Mouse (Mus musculus) forebrain, embryonic 12.5 days (tissue): ENCODE data around the gene Sap30bp. TPM values are rescaled to one million over a fixed set of nuclear protein-coding genes. Genes with fewer than 3 reads are reported as not detected.

ENCODE experiments used
- ATAC-seq: fragments of 200-750 bp; cut with Nextera tagmentation; 2 replicates; pipeline ENCODE4 v1.8.0; 2017; ENCODE audit warnings: moderate TSS enrichment; ENCODE audit not compliant: low FRiP score
- H3K27ac ChIP-seq: fragments of 300-500 bp; sonication (generic); 2 replicates; pipeline ENCODE4 v1.5.1; 2016; ENCODE audit warnings: mild to moderate bottlenecking
- H3K27me3 ChIP-seq: fragments of 300-500 bp; sonication (generic); 2 replicates; pipeline ENCODE4 v1.6.1; 2016; ENCODE audit warnings: mild to moderate bottlenecking
- H3K36me3 ChIP-seq: fragments of 300-500 bp; sonication (generic); replicated peaks from 2 replicates; pipeline ENCODE4 v1.6.1; 2016; ENCODE audit warnings: mild to moderate bottlenecking
- H3K4me1 ChIP-seq: fragments of 300-500 bp; sonication (generic); 2 replicates; pipeline ENCODE4 v1.6.1; 2016
- H3K4me2 ChIP-seq: fragments of 300-500 bp; sonication (generic); 2 replicates; pipeline ENCODE4 v1.6.1; 2016; ENCODE audit warnings: mild to moderate bottlenecking, moderate library complexity
- H3K4me3 ChIP-seq: fragments of 300-500 bp; sonication (generic); replicated peaks from 2 replicates; pipeline ENCODE4 v1.5.1; 2016; ENCODE audit warnings: mild to moderate bottlenecking
- H3K9ac ChIP-seq: fragments of 300-500 bp; sonication (generic); 2 replicates; pipeline ENCODE4 v1.6.1; 2016; ENCODE audit warnings: mild to moderate bottlenecking
- H3K9me3 ChIP-seq: fragments of 300-500 bp; sonication (generic); 2 replicates; pipeline ENCODE4 v1.6.1; 2016
- WGBS: fragments of 180-500 bp; shearing (Covaris S2); methylation state at CpG from one replicate; pipeline ENCODE4 v1.1.7; 2016; 5-methylcytosine and 5-hydroxymethylcytosine counted together
- polyA plus RNA-seq: library from polyadenylated mRNA; unstranded; fragments of >200 nt; fragmentation: Nextera tagmentation; extraction: Ambion mirVana; gene quantifications from 2 replicates; pipeline ENCODE4 v1.2.1, GENCODE M21; 2016

Sap30bp gene
- polyA plus RNA-seq, 1 experiment from 2014 or later = 56.8 TPM

DNA sequence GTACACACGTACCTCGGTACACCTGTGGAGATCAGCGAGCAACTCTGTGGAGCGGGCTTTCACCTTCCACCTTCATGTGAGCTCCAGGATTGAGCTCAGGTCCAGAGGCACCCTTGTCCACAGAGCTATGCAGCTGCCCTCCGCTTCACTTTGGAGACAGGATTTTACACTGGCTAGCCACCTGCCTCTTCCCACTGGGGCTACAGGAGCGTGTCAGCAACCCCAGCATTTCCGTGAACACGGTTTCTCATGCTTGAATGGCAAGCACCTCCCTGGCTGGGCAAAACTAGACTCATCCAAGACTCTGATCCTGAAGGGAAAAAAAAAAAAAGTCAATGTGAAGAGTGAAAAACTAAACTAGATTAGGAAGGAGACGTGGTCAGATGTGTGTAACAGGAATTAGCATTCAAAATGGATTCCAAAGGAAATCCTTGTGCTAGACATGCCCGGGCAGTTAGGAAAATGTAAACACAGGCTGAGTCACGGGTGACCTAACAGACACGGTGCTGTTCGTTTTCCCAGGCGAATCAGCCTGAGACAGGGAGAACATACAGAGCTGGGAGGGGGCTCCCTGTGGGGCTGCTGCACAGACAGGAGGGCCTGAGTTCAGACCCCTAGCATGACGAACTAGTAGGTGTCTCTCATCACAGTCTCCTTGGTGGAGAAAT is 37.1 kb downstream of the Sap30bp start:
- no peak for ATAC-seq
- Histone ChIP-seq H3K36me3 (peaks cover 21% of the 10 kb centered on the region), H3K4me1 (peaks cover 9% of the 10 kb centered on the region), H3K9ac (no peak overlapping the region), H3K27me3 (peaks cover 21% of the 10 kb centered on the region), H3K9me3 (no peaks in the 10 kb centered on the region), H3K4me3 (no peak overlapping the region), H3K27ac (no peak overlapping the region), H3K4me2 (no peak overlapping the region)
- WGBS = 77% methylated on average over 15 of the region's 15 CpGs

DNA sequence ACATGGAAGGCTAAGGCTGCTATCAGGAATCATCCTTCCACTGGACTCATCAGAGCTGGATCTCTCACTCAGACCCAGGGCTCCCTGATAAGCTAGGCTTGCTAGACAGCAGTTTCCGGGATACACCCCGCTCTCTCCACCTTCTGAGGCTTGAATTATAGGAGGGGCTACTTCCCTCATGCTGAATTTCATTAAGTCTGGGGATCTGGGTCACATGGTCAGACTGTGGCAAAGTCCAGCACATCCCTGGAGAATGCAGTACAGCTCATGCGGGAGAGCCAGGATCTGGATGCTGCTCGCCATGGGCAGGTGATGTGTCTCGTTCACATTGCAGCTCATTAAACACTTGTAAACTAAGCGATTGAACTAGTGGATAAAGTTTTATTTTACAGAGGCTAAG is 37.9 kb downstream of the Sap30bp start:
- 78% methylated on average over 6 of the region's 6 CpGs for WGBS
- Histone ChIP-seq H3K9me3 (no peaks in the 10 kb centered on the region), H3K27ac (no peak overlapping the region), H3K4me3 (no peak overlapping the region), H3K4me2 (no peak overlapping the region), H3K9ac (no peak overlapping the region), H3K4me1 (peaks cover 9% of the 10 kb centered on the region), H3K27me3 (peaks cover 30% of the 10 kb centered on the region), H3K36me3 (peaks cover 12% of the 10 kb centered on the region)
- no peak for ATAC-seq

- H3K27ac ChIP-seq = no peak within 1 kb of the TSS
- no peaks in the 10 kb centered on the region for H3K36me3 ChIP-seq
- 11% methylated on average over 55 of the region's 58 CpGs for WGBS
- H3K9me3 ChIP-seq = no peaks in the 10 kb centered on the region
- H3K4me3 ChIP-seq = peak within 1 kb of the TSS; percentile 49
- no peak for ATAC-seq
- H3K4me1 ChIP-seq = peaks cover 9% of the 10 kb centered on the region
- H3K27me3 ChIP-seq = peaks cover 56% of the 10 kb centered on the region
- peak within 1 kb of the TSS; percentile 69 for H3K4me2 ChIP-seq
- H3K9ac ChIP-seq = peak within 1 kb of the TSS; percentile 49
These were observed 41.4 kb downstream of the Sap30bp start, which contains the start of gene Itgb4 for GRCm38 (mm10) chr11:115974309-115975082. Gene Itgb4 (plus strand): TSS chr11:115974709.

GRCm38 (mm10) chr11:115975083-115975420 is 42.0 kb downstream of the Sap30bp start:
- Histone ChIP-seq H3K4me3 (peak overlapping the region; percentile 49), H3K27ac (no peak overlapping the region), H3K4me1 (peaks cover 9% of the 10 kb centered on the region), H3K9me3 (no peaks in the 10 kb centered on the region), H3K9ac (peak overlapping the region; percentile 49), H3K36me3 (no peaks in the 10 kb centered on the region), H3K4me2 (peak overlapping the region; percentile 69), H3K27me3 (peaks cover 60% of the 10 kb centered on the region)
- ATAC-seq = no peak
- 2% methylated on average over 18 of the region's 18 CpGs for WGBS

- H3K9ac ChIP-seq = peak overlapping the region; percentile 49; the same call in 1 of the 2 replicates
These were observed 42.5 kb downstream of the Sap30bp start for GRCm38 (mm10) chr11:115975544-115975943.

DNA sequence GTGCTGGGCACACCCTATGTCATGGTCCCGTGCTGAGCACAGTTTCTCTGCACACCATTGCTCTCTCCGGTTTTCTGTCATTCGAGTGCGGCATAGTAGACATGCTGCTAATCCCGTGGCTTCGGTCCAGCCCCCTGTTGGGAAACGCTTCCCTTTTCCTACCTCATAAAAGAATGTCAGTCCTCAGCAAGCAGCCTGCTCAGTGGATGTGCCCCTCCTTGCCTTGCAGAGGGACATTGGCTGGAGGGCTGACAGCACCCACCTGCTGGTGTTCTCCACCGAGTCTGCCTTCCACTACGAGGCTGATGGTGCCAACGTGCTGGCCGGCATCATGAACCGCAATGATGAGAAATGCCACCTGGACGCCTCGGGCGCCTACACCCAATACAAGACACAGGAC is 49.4 kb downstream of the Sap30bp start:
- H3K36me3 ChIP-seq = no peaks in the 10 kb centered on the region
- no peak for ATAC-seq
- H3K4me2 ChIP-seq = no peak overlapping the region
- no peak overlapping the region for H3K9ac ChIP-seq
- no peak overlapping the region for H3K4me3 ChIP-seq
- no peaks in the 10 kb centered on the region for H3K9me3 ChIP-seq
- H3K27ac ChIP-seq = no peak overlapping the region
- WGBS = 93% methylated on average over 15 of the region's 15 CpGs
- peaks cover 21% of the 10 kb centered on the region for H3K27me3 ChIP-seq
- H3K4me1 ChIP-seq = no peaks in the 10 kb centered on the region

More at GRCm38 (mm10) chr11:115975544-115975943, 42.5 kb downstream of the Sap30bp start:
- peak overlapping the region; percentile 69; the same call in 1 of the 2 replicates for H3K4me2 ChIP-seq
- no peak for ATAC-seq
- 39% methylated on average over 12 of the region's 12 CpGs for WGBS
- H3K9me3 ChIP-seq = no peaks in the 10 kb centered on the region
- H3K4me1 ChIP-seq = peaks cover 9% of the 10 kb centered on the region
- no peak overlapping the region for H3K27ac ChIP-seq
- H3K4me3 ChIP-seq = peak overlapping the region; percentile 49; the same call in 1 of the 2 replicates
- no peaks in the 10 kb centered on the region for H3K36me3 ChIP-seq
- H3K27me3 ChIP-seq = peaks cover 60% of the 10 kb centered on the region

DNA sequence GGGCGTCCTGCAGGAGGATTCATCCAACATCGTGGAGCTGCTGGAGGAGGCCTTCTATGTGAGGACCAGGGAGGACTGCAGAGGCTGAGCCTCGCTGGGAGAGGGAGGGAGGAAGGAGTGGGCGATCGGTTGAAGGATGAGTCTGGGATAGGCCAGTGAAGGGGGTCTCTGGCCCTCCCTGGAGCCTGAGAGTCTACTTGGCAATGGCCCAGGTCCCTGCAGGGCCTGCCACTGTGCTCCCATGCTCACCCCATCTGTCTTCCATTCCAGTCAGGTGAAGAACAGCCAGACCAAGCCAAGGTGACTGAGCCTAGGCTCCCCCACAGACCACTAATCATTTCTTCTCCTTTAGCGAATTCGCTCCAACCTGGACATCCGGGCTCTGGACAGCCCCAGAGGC is 50.2 kb downstream of the Sap30bp start:
- H3K9ac ChIP-seq = no peak overlapping the region
- peaks cover 13% of the 10 kb centered on the region; the same call in 1 of the 2 replicates for H3K27me3 ChIP-seq
- ATAC-seq = no peak
- no peaks in the 10 kb centered on the region for H3K36me3 ChIP-seq
- no peak overlapping the region for H3K27ac ChIP-seq
- 87% methylated on average over 8 of the region's 8 CpGs for WGBS
- H3K4me2 ChIP-seq = no peak overlapping the region
- H3K4me1 ChIP-seq = no peaks in the 10 kb centered on the region
- no peak overlapping the region for H3K4me3 ChIP-seq
- H3K9me3 ChIP-seq = no peaks in the 10 kb centered on the region

- H3K9me3 ChIP-seq = no peaks in the 10 kb centered on the region
- WGBS = 39% methylated on average over 15 of the region's 15 CpGs
- peaks cover 18% of the 10 kb centered on the region; the same call in 1 of the 2 replicates for H3K27me3 ChIP-seq
- peak overlapping the region; percentile 12; the same call in 1 of the 2 replicates for H3K9ac ChIP-seq
- peak overlapping the region; percentile 29 for H3K4me2 ChIP-seq
- no peaks in the 10 kb centered on the region for H3K36me3 ChIP-seq
- no peak overlapping the region; the same call in 1 of the 2 replicates for H3K4me3 ChIP-seq
- no peak for ATAC-seq
- no peaks in the 10 kb centered on the region for H3K4me1 ChIP-seq
- H3K27ac ChIP-seq = no peak overlapping the region
These were observed 56.6 kb downstream of the Sap30bp start for GRCm38 (mm10) chr11:115989686-115990085.

GRCm38 (mm10) chr11:115992098-115992497 is 59.0 kb downstream of the Sap30bp start:
- Histone ChIP-seq H3K4me2 (no peak overlapping the region), H3K9me3 (no peaks in the 10 kb centered on the region), H3K27me3 (peaks cover 12% of the 10 kb centered on the region; the same call in 1 of the 2 replicates), H3K9ac (no peak overlapping the region), H3K4me3 (no peak overlapping the region), H3K27ac (no peak overlapping the region), H3K36me3 (no peaks in the 10 kb centered on the region), H3K4me1 (no peaks in the 10 kb centered on the region)
- no peak for ATAC-seq
- 76% methylated on average over 4 of the region's 4 CpGs for WGBS

DNA sequence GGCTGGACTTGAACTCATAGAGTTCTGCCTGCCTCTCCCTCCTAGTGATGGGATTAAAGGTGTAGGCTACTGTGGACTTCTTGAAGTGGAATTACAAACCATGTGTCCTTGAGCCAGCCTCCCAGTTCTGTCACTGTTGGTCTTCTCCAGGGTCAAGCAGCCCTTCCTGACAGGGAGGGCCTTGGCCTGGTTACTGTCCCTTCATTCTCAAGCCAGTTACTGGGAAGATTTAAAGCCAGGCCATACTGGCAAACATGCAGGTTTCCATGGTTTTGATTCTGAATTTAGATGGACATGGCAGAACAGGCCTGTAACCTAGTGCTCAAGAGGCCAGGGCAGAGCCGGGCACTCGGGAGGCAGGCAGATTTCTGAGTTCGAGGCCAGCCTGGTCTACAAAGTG is 62.2 kb downstream of the Sap30bp start:
- no peaks in the 10 kb centered on the region for H3K9me3 ChIP-seq
- peaks cover 8% of the 10 kb centered on the region; the same call in 1 of the 2 replicates for H3K27me3 ChIP-seq
- H3K4me3 ChIP-seq = no peak overlapping the region
- WGBS = 86% methylated on average over 3 of the region's 3 CpGs
- H3K36me3 ChIP-seq = no peaks in the 10 kb centered on the region
- no peak overlapping the region for H3K4me2 ChIP-seq
- no peak for ATAC-seq
- no peak overlapping the region for H3K9ac ChIP-seq
- peaks cover 5% of the 10 kb centered on the region for H3K4me1 ChIP-seq
- no peak overlapping the region for H3K27ac ChIP-seq

- peaks cover 9% of the 10 kb centered on the region; the same call in 1 of the 2 replicates for H3K27me3 ChIP-seq
- no peak overlapping the region for H3K4me3 ChIP-seq
- H3K4me2 ChIP-seq = no peak overlapping the region
- WGBS = 78% methylated on average over 4 of the region's 4 CpGs
- peaks cover 12% of the 10 kb centered on the region for H3K4me1 ChIP-seq
- no peaks in the 10 kb centered on the region for H3K9me3 ChIP-seq
- no peak overlapping the region for H3K9ac ChIP-seq
- H3K27ac ChIP-seq = no peak overlapping the region
- no peaks in the 10 kb centered on the region for H3K36me3 ChIP-seq
- no peak for ATAC-seq
These were observed 64.0 kb downstream of the Sap30bp start for GRCm38 (mm10) chr11:115997047-115997446.

- ATAC-seq = no peak
- Histone ChIP-seq H3K27me3 (peaks cover 9% of the 10 kb centered on the region; the same call in 1 of the 2 replicates), H3K9me3 (no peaks in the 10 kb centered on the region), H3K4me2 (no peak overlapping the region), H3K9ac (0 out of 2 replicates have a peak overlapping the region, but pooled peaks have one; percentile 17), H3K36me3 (no peaks in the 10 kb centered on the region), H3K4me1 (peaks cover 12% of the 10 kb centered on the region), H3K4me3 (no peak overlapping the region), H3K27ac (no peak overlapping the region)
- WGBS = 64% methylated on average over 5 of the region's 5 CpGs
These were observed 64.6 kb downstream of the Sap30bp start for GRCm38 (mm10) chr11:115997662-115998061.
